Mouse (Mus musculus) heart, embryonic 16.5 days (tissue): ENCODE measurements around the gene Vps26c. TPM values are rescaled to one million over a fixed set of nuclear protein-coding genes. Genes with fewer than 3 reads are reported as not detected.
A peak's percentile ranks its signal among the peaks of the same experiment; 100 is the strongest.

Experiments used
- ATAC-seq: fragments of 200-750 bp; cut with Nextera tagmentation; replicated peaks from 2 replicates; pipeline ENCODE4 v1.8.0; 2017; ENCODE audit warnings: moderate number of reproducible peaks; ENCODE audit not compliant: insufficient read depth, low FRiP score; ENCODE audit errors: extremely low read depth
- H3K27ac ChIP-seq: fragments of 300-500 bp; sonication (generic); 2 replicates; pipeline ENCODE4 v1.5.1; 2014; ENCODE audit warnings: mild to moderate bottlenecking, low read length, control low read depth, moderate library complexity
- H3K27me3 ChIP-seq: fragments of 300-500 bp; sonication (generic); 2 replicates; pipeline ENCODE4 v1.6.1; 2014; ENCODE audit warnings: low read length, mixed read lengths; ENCODE audit not compliant: control insufficient read depth, insufficient read depth
- H3K36me3 ChIP-seq: fragments of 300-500 bp; sonication (generic); 2 replicates; pipeline ENCODE4 v1.6.1; 2014; ENCODE audit not compliant: control insufficient read depth, insufficient read depth
- H3K4me1 ChIP-seq: fragments of 300-500 bp; sonication (generic); 2 replicates; pipeline ENCODE4 v1.6.1; 2014; ENCODE audit warnings: low read length, mixed read lengths; ENCODE audit not compliant: control insufficient read depth, insufficient read depth
- H3K4me2 ChIP-seq: fragments of 300-500 bp; sonication (generic); 2 replicates; pipeline ENCODE4 v1.6.1; 2014; ENCODE audit warnings: low read depth, mild to moderate bottlenecking, control low read depth, low read length
- H3K4me3 ChIP-seq: fragments of 300-500 bp; sonication (generic); 2 replicates; pipeline ENCODE4 v1.5.1; 2014; ENCODE audit warnings: mild to moderate bottlenecking, control low read depth, low read length
- H3K9ac ChIP-seq: fragments of 300-500 bp; sonication (generic); 2 replicates; pipeline ENCODE4 v1.6.1; 2014; ENCODE audit warnings: low read length, control low read depth
- H3K9me3 ChIP-seq: fragments of 300-500 bp; sonication (generic); replicated peaks from 2 replicates; pipeline ENCODE4 v1.6.1; 2016; ENCODE audit warnings: low read length; ENCODE audit not compliant: control insufficient read depth
- WGBS: fragments of 180-500 bp; shearing (Covaris S2); extraction: QIAGEN DNeasy Blood & Tissue Kit; methylation state at CpG from one replicate; pipeline ENCODE4 v1.1.7; 2014; 5-methylcytosine and 5-hydroxymethylcytosine counted together
- polyA plus RNA-seq: library from polyadenylated mRNA; unstranded; fragments of >200 nt; fragmentation: Nextera tagmentation; extraction: Ambion mirVana; gene quantifications from 2 replicates; pipeline ENCODE4 v1.2.1, GENCODE M21; 2015

Gene Vps26c
- polyA plus RNA-seq, 1 experiment from 2014 or later: 51.7 TPM

DNA sequence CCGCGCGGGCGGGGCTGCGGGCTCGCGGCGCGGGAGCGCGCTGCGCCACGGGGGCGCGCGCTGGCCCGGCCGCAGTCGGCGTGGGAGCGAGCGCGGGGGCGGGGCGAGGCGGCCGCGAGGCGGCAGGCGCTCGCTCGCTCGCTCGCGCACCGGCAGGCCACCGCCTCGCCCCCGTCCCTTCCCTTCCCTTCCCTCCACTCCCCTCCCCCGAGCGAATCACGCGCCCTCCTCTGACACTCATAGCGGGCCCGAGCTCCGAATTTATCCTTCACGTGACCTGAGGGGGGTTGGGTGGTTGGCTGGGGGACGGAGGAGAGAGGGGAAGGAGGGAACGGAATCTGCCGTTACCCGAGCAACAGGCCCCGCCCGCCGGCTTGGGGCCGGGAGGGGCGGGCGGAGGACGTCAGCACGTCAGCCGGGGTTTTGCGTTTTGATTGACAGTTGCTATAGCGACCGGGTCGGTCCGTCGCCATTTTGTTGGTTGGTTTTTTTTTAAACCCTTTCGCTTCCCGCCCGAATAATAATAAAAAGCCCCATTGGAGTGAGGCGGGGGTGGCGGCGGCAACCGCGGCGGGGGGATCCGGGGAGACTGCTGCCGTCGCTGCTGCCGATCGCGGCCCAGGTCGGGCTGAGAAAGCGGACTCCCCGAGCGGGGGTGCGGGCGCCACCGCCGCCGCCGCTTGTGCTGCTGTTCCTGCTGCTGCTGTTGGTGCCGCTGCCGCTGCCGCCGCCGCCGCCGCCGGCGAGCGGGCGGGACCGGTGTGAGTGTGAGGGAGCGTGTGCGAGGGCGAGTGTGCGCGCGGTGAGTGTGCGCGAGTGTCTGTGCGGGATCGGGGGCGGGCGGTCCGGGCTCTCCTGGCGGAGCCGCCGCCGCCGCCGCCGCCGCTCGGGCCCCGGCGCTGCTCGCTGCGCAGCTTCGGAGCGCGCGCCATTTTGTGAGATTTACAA lies 42.9 kb upstream of the Vps26c start, which contains the start of gene Dyrk1a:
Gene Dyrk1a, plus strand, starts transcription at position 782 of the 948 bp plus-strand sequence.
- Histone ChIP-seq H3K4me2 (peak within 1 kb of the TSS; percentile 77), H3K9ac (peak within 1 kb of the TSS; percentile 100), H3K4me1 (peaks cover 33% of the 10 kb centered on the region), H3K9me3 (no peaks in the 10 kb centered on the region), H3K27me3 (no peaks in the 10 kb centered on the region), H3K36me3 (no peaks in the 10 kb centered on the region), H3K27ac (peak within 1 kb of the TSS; percentile 100), H3K4me3 (peak within 1 kb of the TSS; percentile 98)
- peak; percentile 93 for ATAC-seq
- under 1% methylated on average over 119 of the region's 133 CpGs for WGBS

DNA sequence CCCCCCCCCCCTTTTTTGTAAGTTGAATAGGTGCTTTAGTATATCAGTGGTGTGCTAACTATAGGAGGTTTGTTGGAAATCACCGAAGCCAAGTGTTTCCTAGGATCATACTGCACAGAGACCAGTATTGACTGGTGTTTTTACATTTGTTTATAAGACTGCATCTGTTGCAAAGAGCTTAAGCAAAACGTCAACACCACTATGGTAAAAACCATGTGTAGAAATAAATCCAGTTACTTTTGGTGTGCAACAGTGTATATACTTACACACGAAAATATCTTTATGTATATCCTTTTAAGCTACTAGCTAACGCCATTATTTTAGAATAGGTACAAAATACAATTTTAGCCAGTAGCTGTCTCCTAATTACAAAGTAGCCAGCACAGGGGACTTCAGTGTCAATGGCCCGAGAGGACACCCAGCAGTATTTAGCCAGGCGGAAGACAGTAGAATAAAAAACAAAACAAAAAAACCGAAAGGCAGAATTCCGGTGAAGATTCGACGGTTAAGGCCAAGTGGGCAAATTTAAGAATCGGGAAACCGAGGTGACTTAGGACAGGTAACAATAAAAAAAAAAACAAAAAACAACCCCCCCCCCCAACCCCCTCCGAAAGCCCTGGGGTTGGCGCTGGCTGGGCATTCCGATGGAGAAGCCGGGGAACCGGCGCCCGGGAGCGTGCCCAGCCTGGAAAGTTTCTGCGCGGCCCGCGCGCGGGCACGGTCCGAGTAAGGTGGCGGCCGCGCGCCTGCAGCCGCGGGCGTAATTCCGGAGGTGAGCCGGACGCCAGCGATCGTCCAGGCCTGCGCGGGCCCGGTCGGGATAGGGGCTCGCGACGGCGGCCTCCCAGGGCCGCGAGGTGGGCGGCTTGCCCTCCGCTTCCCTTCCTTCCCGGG lies 42.0 kb upstream of the Vps26c start:
- Histone ChIP-seq H3K4me3 (peak overlapping the region; percentile 98), H3K4me1 (peaks cover 25% of the 10 kb centered on the region), H3K4me2 (peak overlapping the region; percentile 75), H3K27ac (peak overlapping the region; percentile 100), H3K9ac (peak overlapping the region; percentile 85), H3K36me3 (no peaks in the 10 kb centered on the region), H3K9me3 (no peaks in the 10 kb centered on the region), H3K27me3 (no peaks in the 10 kb centered on the region)
- 2% methylated on average over 48 of the region's 53 CpGs for WGBS
- ATAC-seq: peak; percentile 84

DNA sequence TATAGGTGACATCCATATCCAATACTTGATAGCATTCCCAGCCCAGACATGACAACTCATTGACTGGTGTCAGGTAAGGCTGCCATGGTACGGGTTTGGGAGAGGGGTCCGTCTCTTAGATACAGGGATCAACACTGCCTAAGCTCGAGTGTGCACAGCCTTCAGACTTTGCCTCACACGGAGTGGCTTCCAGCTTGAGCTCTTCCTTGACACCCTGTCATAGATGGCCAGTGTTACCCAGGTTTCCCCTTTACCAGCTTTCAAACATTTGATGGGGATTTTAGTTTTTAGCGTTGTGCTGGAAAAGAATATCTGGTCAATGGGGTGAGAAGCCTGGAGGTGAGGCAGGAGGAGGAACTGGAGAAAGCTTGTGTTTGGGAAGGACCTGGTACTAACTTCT lies 41.1 kb upstream of the Vps26c start:
- peaks cover 19% of the 10 kb centered on the region for H3K4me1 ChIP-seq
- H3K27ac ChIP-seq: peak overlapping the region; percentile 100
- peak overlapping the region; percentile 85; the same call in 1 of the 2 replicates for H3K9ac ChIP-seq
- 59% methylated on average over 5 of the region's 5 CpGs for WGBS
- peak overlapping the region; percentile 75; the same call in 1 of the 2 replicates for H3K4me2 ChIP-seq
- no peak for ATAC-seq
- H3K36me3 ChIP-seq: no peaks in the 10 kb centered on the region
- H3K4me3 ChIP-seq: no peak overlapping the region
- no peaks in the 10 kb centered on the region for H3K27me3 ChIP-seq
- no peaks in the 10 kb centered on the region for H3K9me3 ChIP-seq

DNA sequence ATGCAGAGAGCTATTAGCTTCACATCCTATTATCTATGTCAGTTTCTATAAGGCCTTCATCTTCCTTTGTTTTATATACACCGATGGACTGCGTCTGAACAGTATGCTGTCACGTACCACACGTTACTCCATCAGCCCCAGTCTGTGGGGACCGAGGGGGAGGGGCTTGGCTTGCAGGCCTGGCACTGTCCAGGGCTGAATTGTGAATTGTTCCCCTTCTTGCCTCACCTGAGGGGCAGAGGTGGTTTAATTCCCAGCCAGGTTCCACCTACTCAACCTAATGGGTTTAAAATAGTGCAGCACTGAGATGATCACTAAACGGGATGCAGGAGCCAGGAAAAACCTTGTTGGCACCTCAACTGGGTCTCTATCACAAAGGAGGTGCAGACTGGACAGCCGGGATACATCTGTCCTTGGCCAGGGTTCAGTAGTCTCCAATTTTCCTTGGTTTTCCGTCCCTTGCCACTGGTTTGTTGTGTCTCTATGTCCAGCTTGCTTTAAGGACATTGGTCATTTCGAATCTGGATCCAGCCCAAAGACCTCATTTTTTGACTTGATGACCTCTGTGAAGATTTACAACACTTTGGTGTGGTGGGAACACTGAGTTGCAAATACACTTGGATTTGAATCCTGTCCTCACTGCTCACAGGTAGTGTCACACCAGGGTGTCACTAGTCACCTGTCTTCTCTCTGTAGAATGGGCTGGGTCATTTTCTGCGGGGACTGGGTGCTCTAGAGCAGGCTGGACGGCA lies 40.4 kb upstream of the Vps26c start:
- Histone ChIP-seq H3K36me3 (no peaks in the 10 kb centered on the region), H3K4me2 (no peak overlapping the region), H3K9me3 (no peaks in the 10 kb centered on the region), H3K27me3 (no peaks in the 10 kb centered on the region), H3K4me1 (peaks cover 14% of the 10 kb centered on the region), H3K9ac (no peak overlapping the region), H3K27ac (no peak overlapping the region), H3K4me3 (no peak overlapping the region)
- ATAC-seq: no peak
- WGBS: 82% methylated on average over 11 of the region's 11 CpGs

DNA sequence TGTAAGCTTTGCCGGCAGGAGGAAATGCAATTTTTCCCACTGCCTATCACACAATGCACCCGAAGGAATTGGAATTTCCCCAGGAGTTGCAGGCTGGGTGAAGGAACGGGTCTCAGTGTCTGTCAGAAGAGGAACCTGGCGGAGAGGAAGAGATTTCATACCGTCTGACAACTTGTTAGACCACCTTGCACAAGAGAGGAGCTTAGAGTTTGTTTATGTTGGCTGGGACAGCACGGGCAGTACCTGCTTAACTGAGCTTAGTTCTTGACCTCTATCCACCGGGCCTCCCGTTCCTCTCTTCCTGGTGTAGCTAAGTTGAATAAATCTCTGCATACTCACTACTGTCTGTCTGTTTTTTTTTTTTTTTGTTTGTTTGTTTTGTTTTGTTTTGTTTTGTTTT lies 39.5 kb upstream of the Vps26c start:
- no peak overlapping the region for H3K4me2 ChIP-seq
- H3K9me3 ChIP-seq: no peaks in the 10 kb centered on the region
- no peak overlapping the region for H3K4me3 ChIP-seq
- no peak for ATAC-seq
- 0 out of 2 replicates have a peak overlapping the region, but pooled peaks have one; percentile 4 for H3K27ac ChIP-seq
- H3K9ac ChIP-seq: no peak overlapping the region
- H3K36me3 ChIP-seq: no peaks in the 10 kb centered on the region
- H3K4me1 ChIP-seq: peaks cover 9% of the 10 kb centered on the region
- whole genome bisulfite sequencing: 41% methylated on average over 8 of the region's 8 CpGs
- H3K27me3 ChIP-seq: no peaks in the 10 kb centered on the region

DNA sequence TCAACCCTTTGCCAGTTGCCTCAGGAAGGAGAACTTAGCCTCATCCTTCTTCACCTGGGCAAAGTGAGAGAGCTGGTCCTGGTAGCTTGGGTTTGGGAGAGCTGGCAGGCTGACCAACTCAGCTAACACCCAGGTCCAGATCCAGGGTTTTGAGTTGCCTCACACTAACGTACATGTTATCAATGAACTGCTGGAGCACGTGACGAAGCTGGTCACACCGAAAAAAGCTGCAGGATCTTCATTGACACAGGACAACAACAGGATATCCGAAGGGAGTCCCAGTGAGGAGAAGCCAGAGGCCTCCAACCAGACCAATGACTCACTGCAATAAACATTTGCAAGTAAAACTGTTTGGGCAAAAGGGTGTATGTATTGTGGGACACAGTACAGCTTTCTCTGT lies 34.0 kb upstream of the Vps26c start:
- H3K27me3 ChIP-seq: no peaks in the 10 kb centered on the region
- H3K9ac ChIP-seq: no peak overlapping the region
- peak overlapping the region; percentile 77 for H3K27ac ChIP-seq
- H3K36me3 ChIP-seq: no peaks in the 10 kb centered on the region
- WGBS: 46% methylated on average over 5 of the region's 5 CpGs
- no peak overlapping the region for H3K4me3 ChIP-seq
- no peaks in the 10 kb centered on the region for H3K9me3 ChIP-seq
- H3K4me1 ChIP-seq: peaks cover 18% of the 10 kb centered on the region
- no peak for ATAC-seq
- H3K4me2 ChIP-seq: no peak overlapping the region

DNA sequence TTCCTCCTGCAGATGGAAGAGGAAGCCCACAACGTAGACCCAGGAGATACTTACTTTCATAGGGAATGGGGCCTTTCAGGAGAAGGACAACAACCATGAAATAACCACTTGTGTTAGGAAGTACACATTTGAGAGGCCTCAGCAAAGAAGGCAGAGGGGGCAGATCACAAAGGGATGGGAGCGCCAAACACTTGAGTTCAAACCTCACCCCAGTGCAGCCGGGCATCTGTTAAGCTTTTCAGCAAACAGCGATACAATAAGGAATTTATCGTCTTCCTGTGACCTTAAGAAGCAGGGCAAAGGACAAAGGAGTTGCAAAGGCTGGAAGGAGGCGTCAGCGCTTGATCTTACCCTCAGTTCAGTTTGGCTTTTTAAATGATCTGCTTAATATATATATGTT lies 33.2 kb upstream of the Vps26c start:
- H3K27ac ChIP-seq: peak overlapping the region; percentile 77
- peaks cover 18% of the 10 kb centered on the region for H3K4me1 ChIP-seq
- WGBS: 49% methylated on average over 7 of the region's 7 CpGs
- H3K4me3 ChIP-seq: no peak overlapping the region
- H3K27me3 ChIP-seq: no peaks in the 10 kb centered on the region
- ATAC-seq: no peak
- no peaks in the 10 kb centered on the region for H3K9me3 ChIP-seq
- peak overlapping the region; percentile 51 for H3K4me2 ChIP-seq
- no peaks in the 10 kb centered on the region for H3K36me3 ChIP-seq
- 0 out of 2 replicates have a peak overlapping the region, but pooled peaks have one; percentile 22 for H3K9ac ChIP-seq

DNA sequence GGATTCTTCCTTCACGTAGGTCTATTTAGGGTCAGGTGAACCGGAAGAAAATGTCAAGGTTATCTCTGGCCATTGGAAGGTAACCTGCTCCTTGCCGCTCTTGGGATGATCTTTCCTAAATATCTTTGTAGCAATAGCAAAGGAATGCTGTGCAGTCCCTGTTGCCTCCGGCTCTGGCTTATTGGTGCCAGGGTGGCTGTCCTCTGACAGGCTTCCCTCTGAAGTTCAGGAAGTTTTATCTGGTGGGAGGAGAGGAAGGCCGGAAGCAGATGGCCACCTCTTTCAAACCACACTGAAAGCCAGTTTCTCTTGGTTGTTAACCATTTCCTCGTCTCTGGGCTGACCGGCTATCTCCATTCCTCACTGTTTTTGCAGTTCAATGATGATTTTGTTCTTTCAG lies 32.7 kb upstream of the Vps26c start:
- 17% methylated on average over 7 of the region's 7 CpGs for WGBS
- Histone ChIP-seq H3K27ac (peak overlapping the region; percentile 77), H3K9me3 (no peaks in the 10 kb centered on the region), H3K27me3 (no peaks in the 10 kb centered on the region), H3K4me1 (peaks cover 18% of the 10 kb centered on the region), H3K4me2 (peak overlapping the region; percentile 51), H3K4me3 (0 out of 2 replicates have a peak overlapping the region, but pooled peaks have one; percentile 3), H3K36me3 (no peaks in the 10 kb centered on the region), H3K9ac (no peak overlapping the region)
- 0 out of 2 replicates have a peak, but pooled peaks have one; percentile 49 for ATAC-seq
